Mouse (Mus musculus) cerebellum, postnatal 25 days (tissue): Measurements from ENCODE around the gene E130116L18Rik.
"Not testable (repeated sequence)": the region's sequence is repeated elsewhere in the genome, so short reads cannot be mapped to it uniquely, and the experiment has no call there.

Experiments
- DNase-seq, 2 experiments: peaks; one replicate each; pipeline ENCODE4 v3.0.0; 2021; ENCODE audit warnings: mixed read lengths in 2 of 2

The E130116L18Rik gene

DNA sequence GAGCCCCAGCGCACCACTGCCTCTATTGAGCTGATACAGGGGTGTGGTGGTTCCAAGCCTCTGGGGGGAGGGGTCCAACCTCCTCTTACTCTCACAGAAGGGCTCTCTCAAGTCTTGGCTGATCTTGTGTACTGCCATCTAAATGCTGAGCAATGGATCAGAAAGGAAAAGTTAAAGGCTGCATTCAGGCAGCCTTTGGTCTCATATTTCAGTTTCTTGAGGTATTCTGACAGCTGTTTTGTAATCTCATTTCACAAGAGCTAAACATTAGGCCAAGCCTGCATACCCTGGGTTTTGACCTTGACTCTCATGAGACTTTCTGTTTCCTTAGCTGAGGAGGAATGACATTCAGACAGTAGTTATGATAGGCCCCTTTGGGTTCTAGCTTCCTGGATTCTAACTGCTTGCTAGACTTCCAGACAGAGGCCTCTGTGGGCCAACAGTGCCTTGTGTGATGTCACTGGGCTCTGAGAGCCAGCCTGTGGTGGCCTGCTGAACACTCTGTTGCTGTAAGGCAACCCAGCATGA lies 41.9 kb downstream of the E130116L18Rik start, which contains the start of gene Galntl5:
Gene Galntl5, plus strand, starts transcription at position 457 of the 528 bp plus-strand sequence.
- no peak for DNase-seq

DNA sequence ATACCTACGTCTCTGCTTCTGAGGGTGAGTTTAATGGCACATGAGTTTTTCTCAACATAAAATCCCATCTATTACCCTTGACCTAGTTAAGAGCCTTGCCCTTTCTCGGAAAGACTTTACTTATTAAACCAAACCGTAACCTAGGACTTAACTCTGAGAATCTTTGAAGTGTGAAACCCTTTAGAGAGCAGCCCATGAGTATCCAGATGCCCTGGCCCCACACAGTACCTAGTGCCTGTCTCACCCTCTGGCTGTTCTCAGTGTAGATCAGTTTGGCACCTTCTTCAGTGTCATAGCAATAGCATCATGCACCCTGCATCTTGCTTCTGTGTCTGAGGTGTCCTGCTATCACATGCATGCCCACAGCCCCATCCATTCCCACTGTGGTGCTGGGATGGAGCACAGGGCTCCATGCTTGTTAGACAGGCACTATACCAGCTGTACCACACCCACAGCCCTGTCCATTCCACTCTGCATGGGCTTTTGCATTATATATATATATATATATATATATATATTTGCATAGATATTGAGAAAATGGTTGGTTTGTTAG lies 42.9 kb downstream of the E130116L18Rik start:
- DNase-seq = no peak

DNA sequence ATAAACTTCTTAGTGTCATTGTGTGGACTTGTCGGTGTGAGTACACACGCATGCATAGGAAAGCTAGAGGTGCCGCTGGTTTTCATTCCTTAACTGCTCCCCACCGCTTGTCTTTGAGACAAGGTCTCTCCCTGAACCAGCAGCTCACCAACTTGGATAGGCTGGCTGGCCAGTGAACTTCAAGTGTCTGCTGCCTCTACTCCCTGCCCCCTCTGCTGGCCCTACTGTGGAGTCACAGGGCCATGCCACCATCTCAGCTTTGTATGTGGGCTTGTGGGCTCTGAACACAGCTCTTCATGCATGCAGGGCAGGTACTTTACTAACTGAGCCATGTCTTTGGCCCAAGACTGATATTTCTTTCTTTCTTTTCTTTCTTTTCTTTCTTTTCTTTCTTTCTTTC lies 43.7 kb downstream of the E130116L18Rik start:
- no peak for DNase-seq

DNA sequence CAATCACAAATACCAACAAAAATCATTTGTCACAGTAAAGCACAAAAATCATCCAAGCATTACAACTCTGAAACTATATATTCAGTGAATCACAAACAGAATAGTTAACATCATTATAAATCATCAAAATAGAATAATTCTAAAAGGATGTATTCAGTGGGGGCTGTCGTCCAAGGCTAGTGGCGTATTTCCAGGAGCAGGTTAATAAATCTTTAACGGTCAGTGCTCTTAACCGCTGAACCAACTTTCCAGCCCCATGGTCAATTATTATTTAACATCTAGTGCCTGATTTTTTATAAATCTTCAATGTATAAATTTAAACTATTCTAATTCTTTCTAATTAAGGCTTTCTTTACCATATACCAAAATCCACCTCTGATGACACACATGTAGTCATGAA lies 44.4 kb downstream of the E130116L18Rik start:
- not testable (repeated sequence) for DNase-seq

DNA sequence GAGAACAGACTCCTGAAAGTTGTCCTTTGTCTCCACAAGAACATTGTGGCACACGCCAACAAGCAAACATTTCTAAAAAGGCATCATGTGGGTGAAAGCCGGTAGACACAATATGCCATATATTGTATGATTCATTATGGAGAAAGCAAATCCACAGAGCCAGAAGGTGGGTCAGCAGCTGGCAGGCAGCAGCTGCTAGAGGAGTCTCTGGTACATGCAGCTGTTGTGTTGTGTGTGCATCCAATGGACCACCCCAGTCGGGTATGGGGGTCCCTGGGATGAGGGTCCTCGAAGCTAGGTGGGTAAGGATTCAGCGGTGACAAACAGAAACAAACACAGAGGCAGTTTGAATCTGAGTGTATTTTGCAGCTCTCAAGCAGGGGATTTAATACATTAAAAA lies 45.0 kb downstream of the E130116L18Rik start:
- not testable (repeated sequence) for DNase-seq
